Mouse (Mus musculus): Measurements from ENCODE around the gene Nras.

GRCm38 (mm10) chr3:103068971-103069370 is 10.9 kb downstream of the Nras start:
- no peak for TF ChIP-seq POLR2A (IDR thresholded peaks at IDR 0.05; ENCODE audit: insufficient read depth, low read length)
- TF ChIP-seq CTCF (IDR thresholded peaks at IDR 0.05; ENCODE audit: low read depth, low read length), result no peak
- no peak for TF ChIP-seq EP300 (IDR thresholded peaks at IDR 0.05; ENCODE audit: insufficient read depth, low read depth, low read length)

All from ES-Bruce4 (cell line).